Comparison of ENCODE assay signal across 17 mouse cellular contexts in the genomic region with DNA sequence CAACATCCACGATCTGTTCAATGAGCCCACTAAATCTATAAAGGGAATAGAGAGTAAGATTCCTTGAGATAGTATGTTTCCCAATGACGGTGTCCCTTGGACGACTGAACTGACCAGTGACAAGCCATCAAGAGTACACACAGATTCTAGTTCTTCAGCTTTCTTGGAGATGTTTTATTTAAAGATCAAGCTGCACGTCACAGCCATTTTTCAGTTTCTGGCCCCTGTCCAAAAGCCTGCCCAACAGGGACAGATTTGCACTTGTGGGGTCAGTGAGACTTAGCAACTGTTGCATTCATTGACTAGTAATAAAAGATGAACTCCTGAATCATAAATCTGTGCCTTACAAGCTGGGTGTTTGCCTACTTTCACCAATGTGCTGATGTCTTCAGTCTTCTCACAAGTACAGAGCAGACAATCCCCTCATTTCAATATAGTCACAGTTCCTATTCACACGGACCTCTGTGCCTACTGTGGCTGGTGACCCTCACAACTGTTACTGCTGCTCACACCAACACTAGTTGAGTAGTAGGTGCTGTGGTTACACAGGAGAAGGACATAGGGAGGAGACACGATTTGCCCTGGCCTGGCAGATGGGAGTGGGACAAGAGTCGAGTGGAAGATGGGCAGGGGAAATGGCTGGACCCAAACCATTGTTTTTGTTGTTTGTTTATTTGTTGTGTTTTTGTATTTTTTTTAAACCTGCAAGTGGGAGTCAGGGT. TPM values are rescaled to one million over a fixed set of nuclear protein-coding genes. Genes with fewer than 3 reads are reported as not detected.
DNase-seq lines count a peak whose midpoint lies in the region; ATAC-seq and TF ChIP-seq lines count a peak whose summit lies in the region.
"Had no signal": no experiment of that assay in that cellular context is flagged by ENCODE, and none has a peak within 500 bp of the region (broad histone marks: within the 10 kb centered on the region; RNA-seq: fewer than 3 reads in every experiment).

No protein-coding gene starts in this region.

- TF ChIP-seq CTCF in gastrocnemius, adult 2 months (IDR thresholded peaks at IDR 0.05): no peak
- TF ChIP-seq CTCF in kidney, postnatal 0 days (IDR thresholded peaks at IDR 0.05; ENCODE audit: low read depth): no peak

- H3K9me3 ChIP-seq in kidney, postnatal 0 days (replicated peaks; ENCODE audit: low read length): no peaks in the 10 kb centered on the region
- H3K9me3 ChIP-seq in lung, embryonic 15.5 days: no peaks in the 10 kb centered on the region
- H3K9me3 ChIP-seq: embryonic facial prominence, embryonic 10.5 days; midbrain, embryonic 12.5 days had no signal

- H3K4me2 ChIP-seq in kidney, postnatal 0 days (ENCODE audit: low read length): no peak overlapping the region
- no peak overlapping the region for H3K4me2 ChIP-seq in lung, embryonic 15.5 days
- H3K4me2 ChIP-seq: midbrain, embryonic 12.5 days had no signal

- 57% methylated on average over 7 of the region's 7 CpGs for WGBS in kidney, postnatal 0 days
- 50% methylated on average over 7 of the region's 7 CpGs for WGBS in lung, embryonic 15.5 days

- ATAC-seq in kidney, postnatal 0 days (replicated peaks; ENCODE audit: low FRiP score, low read depth): no peak
- peak; percentile 42; the same call in 1 of the 2 replicates for ATAC-seq in lung, embryonic 15.5 days (ENCODE audit: borderline replicate concordance, extremely low read depth, low FRiP score, low TSS enrichment)
- ATAC-seq: forebrain, embryonic 14.5 days; liver, postnatal 0 days had no signal

- H3K9ac ChIP-seq in kidney, postnatal 0 days (ENCODE audit: low read depth, low read length): no peak overlapping the region
- H3K9ac ChIP-seq in lung, embryonic 15.5 days: no peak overlapping the region
- H3K9ac ChIP-seq: liver, postnatal 0 days; midbrain, embryonic 12.5 days had no signal

- peak overlapping the region; percentile 66 for H3K27ac ChIP-seq in gastrocnemius, adult 2 months
- H3K27ac ChIP-seq in kidney, postnatal 0 days: no peak overlapping the region
- H3K27ac ChIP-seq in lung, embryonic 15.5 days: no peak overlapping the region
- H3K27ac ChIP-seq: embryonic facial prominence, embryonic 10.5 days; midbrain, embryonic 12.5 days had no signal

- H3K27me3 ChIP-seq in kidney, postnatal 0 days (ENCODE audit: insufficient read depth, low read length): no peaks in the 10 kb centered on the region
- no peaks in the 10 kb centered on the region for H3K27me3 ChIP-seq in lung, embryonic 15.5 days
- H3K27me3 ChIP-seq: midbrain, embryonic 12.5 days had no signal

- H3K4me1 ChIP-seq in kidney, postnatal 0 days (replicated peaks; ENCODE audit: insufficient read depth, low read length): no peaks in the 10 kb centered on the region
- H3K4me1 ChIP-seq in lung, embryonic 15.5 days: peaks cover 13% of the 10 kb centered on the region

- DNase-seq in gastrocnemius, adult 2 months: no peak
- DNase-seq in gastrocnemius, adult 18-20 months (ENCODE audit: low spot score): no peak
- DNase-seq in kidney, postnatal 0 days (ENCODE audit: low spot score): peak; percentile 18
- no peak for DNase-seq in kidney, adult 18-20 months
- DNase-seq in lung, postnatal 36 days: no peak
- peak; percentile 48 to 55 for DNase-seq in adrenal gland, postnatal 36 days
- DNase-seq in thymus, postnatal 4 days: no peak
- DNase-seq: B cell, adult 2 months; cerebellum, adult 11-12 months; liver; liver, postnatal 0 days; thymus, postnatal 25 days had no signal

- H3K4me3 ChIP-seq in gastrocnemius, adult 2 months: no peak overlapping the region
- no peak overlapping the region for H3K4me3 ChIP-seq in kidney, postnatal 0 days (replicated peaks; ENCODE audit: low read depth, low read length)
- no peak overlapping the region for H3K4me3 ChIP-seq in lung, embryonic 15.5 days
- H3K4me3 ChIP-seq: embryonic facial prominence, embryonic 10.5 days; midbrain, embryonic 12.5 days had no signal

- intact Hi-C loops in gastrocnemius, adult 2 months (cut with DNase I): no loop called here

- H3K36me3 ChIP-seq in kidney, postnatal 0 days (ENCODE audit: insufficient read depth, low read length): no peaks in the 10 kb centered on the region
- H3K36me3 ChIP-seq in lung, embryonic 15.5 days: no peaks in the 10 kb centered on the region
- H3K36me3 ChIP-seq: embryonic facial prominence, embryonic 10.5 days; midbrain, embryonic 12.5 days had no signal

RNA-seq across cellular contexts. Expression of a gene that starts 37.7 kb away (rescaled TPM):
- 10 to 100 TPM; 78.5 to 82.6 TPM for total RNA-seq in gastrocnemius, adult 2 months (2021)
- 10 to 100 TPM; 70.8 to 86.7 TPM for total RNA-seq in gastrocnemius, adult 18-20 months (2021)
- polyA plus RNA-seq in kidney, postnatal 0 days (2015; fragmentation: Nextera tagmentation; extraction: Ambion mirVana): 3.9 and 4.3 TPM in 2 replicates
- 75.9 and 90.0 TPM in 2 replicates for polyA plus RNA-seq in lung, embryonic 15.5 days (2015; fragmentation: Nextera tagmentation; extraction: Ambion mirVana)
- total RNA-seq in adrenal gland, postnatal 36 days (2021): 10 to 100 TPM; 10.5 to 30.7 TPM
- total RNA-seq: granulocyte monocyte progenitor cell, adult 5-6 weeks had no signal

Comparison
In these comparisons a context has a peak if more than half of its experiments do, and no peak if none do; other contexts are left out.
1. DNase-seq: peak in kidney, postnatal 0 days (single experiment) and adrenal gland, postnatal 36 days (2 of 2); none in gastrocnemius, adult 2 months (single experiment), gastrocnemius, adult 18-20 months (single experiment), kidney, adult 18-20 months (single experiment), lung, postnatal 36 days (single experiment) and thymus, postnatal 4 days (single experiment).